Mouse (Mus musculus) adrenal gland (tissue): Measurements from ENCODE around the gene Ascl3.

Experiments used
- intact Hi-C: fragments of 180-260 bp; cut with DNase I; formaldehyde crosslinking; loops from one replicate; pipeline ENCODE4 v1.15.1; 2025
- long read RNA-seq, 2 experiments: library from polyadenylated mRNA; unstranded; transcript quantifications; one replicate each; pipeline ENCODE4 v2.0.0; 2020; ENCODE audit warnings: borderline replicate concordance in 1 of 2; ENCODE audit not compliant: insufficient replicate concordance in 1 of 2

Ascl3 gene
- long read RNA-seq, experiment 1: 0 reads
- long read RNA-seq, experiment 2: 0 reads

DNA sequence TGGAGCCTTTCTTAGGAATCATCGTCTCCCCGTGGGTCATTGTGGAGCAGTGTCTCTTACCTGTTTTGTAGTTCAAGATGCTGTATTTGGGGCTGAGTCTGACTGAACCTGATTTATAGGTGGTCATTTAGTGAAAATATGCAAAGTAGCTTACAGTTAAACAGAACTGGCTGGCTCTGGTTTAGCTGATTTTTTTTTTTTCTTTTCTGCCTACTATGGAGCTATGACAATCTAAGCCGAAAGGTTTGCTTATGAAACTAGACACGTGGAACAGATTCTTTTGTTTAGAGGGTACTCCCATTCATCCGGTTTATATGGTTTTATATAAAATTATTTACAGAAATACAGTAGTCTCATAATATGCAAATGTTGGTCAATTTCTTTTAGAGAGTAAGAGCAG is at the start of gene Ascl3:
TSS of gene Ascl3 (minus strand) at position 101 of the 400 bp plus-strand sequence.
- intact Hi-C loops: no loop called here

DNA sequence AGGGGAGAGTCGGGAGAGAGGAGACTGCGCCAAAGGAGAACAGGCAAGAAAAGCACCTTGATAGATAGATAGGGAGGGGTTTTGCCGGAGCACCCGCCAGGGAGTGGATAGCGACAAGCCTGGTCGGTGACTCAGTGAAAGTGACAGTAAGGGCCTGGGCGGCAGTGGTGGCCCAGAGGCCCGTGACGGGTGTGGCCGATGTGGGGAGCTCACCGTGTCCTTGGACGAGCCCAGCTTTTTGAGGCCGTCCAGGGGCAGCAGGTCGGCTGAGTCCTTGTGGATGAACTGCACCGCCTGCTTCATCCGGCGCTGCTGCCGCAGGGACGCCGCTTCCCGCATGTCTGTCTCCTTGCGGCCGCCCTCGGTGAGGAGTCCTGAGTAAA is 49.6 kb upstream of the Ascl3 start:
- intact Hi-C loops: no loop called here

DNA sequence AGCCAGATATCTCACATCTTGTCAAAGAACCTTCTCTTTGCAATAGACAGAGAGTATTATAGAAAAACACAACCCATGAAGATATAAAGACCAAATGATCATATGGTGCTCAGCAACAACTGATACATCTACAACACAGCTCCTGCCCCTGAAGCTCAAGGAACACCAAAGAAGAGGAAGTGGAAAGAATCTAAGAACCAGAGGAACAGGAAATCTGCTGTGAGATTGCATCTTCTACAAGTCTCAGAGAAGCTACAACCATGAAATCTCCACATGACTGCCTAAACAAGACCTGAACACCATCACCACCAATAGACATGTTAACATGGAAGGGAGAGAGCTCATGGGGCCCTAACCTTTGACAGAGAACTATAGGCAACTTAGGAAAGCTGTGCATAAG is 40.7 kb upstream of the Ascl3 start:
- intact Hi-C loops: no loop called here

DNA sequence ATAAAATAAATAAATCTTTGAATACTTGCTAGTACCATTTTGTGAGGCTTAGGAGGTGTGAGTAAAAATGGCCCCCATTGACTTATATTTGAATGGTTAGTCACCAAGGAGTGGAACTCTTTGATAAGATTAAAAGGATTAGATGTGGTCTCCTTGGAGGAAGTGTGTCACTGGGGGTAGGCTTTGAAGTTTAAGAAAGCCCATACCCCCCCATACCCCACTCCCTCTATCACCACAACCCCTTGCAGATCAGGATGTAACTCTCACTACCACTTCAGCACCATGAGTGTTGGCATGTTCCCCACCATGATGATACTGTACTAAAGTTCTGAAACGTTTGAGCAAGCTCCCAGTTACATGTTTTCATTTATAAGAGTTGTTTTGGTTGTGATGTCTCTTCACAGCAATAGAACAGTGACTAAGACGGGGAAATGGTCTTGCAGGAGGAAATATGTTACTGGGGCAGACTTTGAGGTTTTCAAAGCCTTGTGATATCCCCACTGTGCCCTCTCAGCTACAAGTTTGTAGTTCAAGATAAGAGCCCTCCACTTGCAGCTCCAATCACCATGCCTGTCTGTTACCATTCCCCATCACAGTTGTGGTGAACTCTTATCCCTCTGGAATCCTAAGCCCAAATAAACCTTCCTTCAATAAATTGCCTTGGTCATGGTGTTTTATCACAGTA is 37.3 kb upstream of the Ascl3 start:
- intact Hi-C loops: no loop called here

DNA sequence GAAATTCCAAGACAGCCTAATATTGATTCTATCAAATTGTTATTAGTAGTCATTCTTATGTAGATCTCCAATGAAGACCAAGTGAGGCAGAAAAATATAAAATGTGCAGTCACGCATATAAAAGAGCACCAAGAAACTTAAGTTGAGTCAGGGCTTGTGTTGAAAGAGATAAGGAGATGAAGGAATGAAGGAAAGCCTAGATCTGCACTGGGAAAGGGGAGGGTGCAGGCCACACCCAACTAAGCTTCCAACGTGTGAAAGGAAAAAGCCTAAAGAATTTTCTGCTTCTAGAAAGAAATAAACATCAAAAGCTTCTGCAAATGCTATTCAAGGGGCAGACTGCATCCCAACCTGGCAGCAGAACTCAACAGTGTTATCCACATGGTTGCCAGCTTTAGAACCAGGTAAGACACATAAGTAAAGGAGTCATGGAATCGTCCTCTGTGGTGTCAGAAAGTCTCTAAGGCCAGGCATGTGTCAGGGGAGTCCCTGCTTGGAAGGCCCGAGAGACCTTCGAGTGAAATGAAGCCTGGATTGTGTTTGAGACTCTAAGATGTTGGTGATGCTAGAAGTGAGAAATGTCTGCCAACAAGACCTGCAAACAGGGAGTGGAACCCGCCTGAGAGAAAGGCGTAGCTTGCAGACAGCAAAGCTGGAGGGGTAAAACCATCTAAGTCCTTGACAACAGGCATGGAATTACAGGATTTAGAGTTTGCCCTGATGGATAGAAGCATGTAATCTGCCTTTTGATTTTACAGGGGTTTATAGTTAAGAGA is 36.2 kb upstream of the Ascl3 start:
- intact Hi-C loops: no loop called here

DNA sequence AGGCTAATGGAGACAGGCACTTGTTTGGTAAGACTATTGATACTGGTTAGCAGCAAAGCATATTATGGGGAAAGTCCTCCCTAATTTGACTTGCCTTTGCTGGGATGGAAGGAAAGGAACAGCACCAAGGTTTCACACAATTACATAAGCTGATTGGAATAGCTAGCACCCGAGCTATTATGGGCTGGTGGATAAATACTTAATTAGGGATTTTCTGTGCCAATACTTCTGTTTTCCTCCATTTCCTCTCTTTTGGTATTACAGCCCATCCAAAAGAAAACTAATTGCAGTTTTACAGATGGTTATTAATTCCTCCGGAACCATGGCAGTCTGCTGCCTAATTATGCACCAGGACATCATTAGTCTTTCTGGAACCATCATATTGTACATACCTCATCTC is 32.5 kb upstream of the Ascl3 start:
- intact Hi-C loops: no loop called here

DNA sequence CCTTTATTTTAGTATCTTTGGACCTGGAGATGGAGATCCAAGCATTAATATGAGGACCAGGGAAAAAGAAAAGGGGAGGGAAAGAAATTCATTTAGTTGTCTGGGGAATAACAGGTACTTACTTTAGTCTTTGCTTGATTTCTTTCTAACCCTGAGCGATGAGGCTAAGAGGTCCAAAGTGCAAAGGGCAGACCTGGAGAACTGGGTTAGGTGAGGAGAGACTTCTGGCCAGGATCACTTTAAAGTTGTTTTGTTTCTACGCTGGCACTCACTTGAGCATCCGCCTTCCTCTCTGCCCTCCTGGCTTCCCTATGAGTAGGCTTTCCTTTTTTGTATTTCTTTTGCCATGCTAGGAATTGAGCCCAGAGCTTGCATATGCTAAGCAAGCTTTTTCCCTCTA is 24.8 kb upstream of the Ascl3 start:
- intact Hi-C loops: no loop called here

DNA sequence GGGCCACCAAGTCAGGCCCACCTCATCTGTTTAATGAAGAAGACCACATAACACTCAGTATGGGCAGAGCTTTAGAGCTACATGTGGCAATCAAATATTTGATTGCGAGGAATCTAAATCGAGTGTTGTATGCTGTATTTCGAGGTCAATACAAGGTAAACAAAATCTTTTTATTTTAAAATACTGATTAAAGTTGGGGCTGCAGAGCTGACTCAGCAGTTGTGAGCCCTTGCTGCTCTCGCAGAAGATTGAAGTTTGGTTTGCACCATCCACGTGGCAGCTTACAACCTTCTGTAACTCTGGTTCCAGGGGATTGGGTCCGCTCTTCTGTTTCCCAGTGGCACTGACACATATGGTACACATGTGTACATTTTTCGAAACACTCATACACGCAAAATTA is 22.5 kb upstream of the Ascl3 start:
- intact Hi-C loops: no loop called here

DNA sequence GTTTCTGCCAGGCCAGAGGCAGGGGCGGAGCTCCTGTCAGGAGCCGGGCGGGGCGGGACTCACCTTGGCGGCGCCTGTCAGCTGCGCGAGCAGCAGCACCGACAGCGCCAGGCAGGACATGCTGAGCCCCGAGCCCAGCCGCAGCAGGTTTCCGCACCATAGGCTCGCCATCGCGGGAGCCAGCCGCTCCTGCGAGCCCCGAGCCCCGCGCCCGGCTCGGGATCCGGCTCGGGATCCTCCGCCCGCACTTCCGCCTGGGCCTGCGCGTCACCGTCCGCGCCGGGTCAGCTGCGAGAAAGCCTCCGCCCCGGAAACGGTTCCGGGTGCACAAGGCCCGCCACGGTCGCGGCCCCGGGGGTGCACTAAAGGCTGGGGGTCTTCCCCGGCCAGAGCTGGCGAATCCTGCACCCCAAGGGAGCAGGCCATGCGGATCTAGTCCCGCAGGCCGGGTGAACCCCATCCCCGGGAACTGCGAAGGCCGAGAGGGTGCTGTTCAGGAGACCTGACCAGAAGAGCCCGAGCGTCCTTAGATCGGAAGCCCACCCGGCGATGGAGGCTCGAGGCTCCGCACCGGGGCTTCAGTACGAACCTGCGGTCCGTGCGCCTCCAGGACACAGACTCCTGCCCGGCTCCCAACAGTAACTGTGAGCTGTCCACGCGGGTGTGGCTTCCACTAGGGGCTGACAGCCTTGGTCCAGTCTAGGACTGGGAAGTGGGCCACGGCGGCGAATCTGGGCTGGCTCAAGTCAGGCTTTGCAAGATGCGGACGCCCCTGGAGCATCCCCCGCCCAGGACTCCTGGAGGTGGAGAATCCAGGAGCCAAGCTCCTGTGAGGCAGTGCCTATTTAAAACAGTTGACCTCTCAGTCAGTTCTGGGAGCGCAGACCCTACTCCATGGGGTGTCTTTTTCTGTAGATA is 20.7 kb upstream of the Ascl3 start, which contains the start of gene Tmem9b:
TSS of gene Tmem9b (minus strand) at position 868 of the 918 bp plus-strand sequence.
- intact Hi-C loops: no loop called here

DNA sequence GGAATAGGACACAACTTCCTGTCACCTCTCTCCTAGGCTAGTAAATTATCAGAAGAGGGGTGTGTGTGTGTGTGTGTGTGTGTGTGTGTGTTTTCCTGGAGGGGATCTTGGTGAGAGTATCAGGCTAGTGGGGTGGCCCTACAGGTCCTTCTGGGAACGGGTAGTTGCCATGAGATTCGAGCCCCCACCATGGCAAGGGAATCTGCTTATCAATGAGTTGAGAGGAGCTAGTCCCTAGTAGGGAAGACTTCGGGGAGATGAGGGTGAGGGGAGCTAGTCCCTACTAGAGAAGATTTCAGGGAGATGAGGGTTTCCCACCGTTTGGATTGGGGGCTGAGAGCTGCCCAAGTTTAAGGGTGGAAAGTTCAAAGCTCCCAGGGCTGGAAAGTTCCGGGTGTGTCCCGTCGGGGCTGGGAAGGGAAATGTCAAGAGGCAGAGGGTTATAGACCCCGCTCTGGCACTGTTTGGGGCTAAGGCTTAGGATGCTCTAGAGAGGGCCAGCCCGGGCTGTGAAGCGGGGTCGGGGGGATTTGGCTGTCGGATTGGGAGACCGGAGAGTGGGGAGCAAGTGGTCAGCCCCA is 20.0 kb upstream of the Ascl3 start:
- intact Hi-C loops: no loop called here

DNA sequence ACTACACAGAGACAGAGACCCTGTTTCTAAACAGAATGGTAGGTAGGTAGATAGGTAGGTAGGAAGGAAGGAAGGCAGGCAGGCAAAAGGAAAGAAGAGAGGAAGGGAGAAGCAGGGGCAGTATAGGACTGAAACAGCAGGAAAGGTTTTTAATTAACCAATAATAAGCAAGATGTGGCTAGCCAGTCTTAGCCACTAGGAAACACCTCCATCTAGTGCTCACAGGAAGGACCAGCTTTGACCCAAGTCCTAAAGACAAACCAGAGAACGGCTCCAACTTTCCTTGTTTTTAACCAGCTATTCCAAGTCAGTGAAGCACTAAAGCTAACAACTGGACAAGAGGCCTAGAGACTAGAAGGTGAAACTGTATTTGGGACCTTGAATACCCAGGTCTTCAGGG is 16.2 kb upstream of the Ascl3 start:
- intact Hi-C loops: no loop called here

DNA sequence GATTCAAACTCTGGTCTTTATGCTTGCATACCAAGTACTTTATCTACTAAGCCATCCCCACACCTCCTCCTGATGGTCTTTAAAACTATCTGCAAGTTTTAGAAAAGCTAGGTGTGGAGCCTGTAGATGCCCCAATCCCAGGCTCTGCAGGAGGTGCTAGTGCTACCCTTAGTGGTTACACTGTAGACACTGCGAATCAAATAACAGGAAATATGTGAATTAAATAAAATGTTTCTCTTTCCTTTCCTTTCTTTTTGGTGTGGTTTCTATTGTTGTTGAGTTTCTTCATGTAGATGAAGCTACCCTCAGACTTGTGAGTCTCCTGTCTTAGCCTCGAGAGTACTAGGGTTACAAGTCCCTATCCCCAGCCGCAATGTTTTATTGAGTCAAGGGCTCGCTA is 10.2 kb upstream of the Ascl3 start:
- intact Hi-C loops: no loop called here

DNA sequence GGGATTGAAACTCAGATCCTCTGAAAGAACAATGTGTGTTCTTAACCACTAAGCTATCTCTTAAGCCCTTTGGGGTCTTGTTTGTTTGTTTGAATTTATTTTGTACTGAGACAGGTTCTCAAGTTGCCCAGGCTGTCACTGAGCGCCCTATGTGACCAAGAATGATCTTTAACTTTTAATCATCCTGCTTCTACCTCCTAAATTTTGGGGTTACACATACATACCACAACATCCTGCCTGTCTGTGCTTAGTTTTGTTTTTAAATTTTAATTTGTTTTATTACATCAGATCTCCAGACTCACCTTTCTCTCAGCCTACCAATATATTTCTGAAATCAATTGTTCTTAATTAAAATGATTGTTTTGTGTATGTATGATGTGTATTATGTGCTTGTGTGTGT is 9.5 kb upstream of the Ascl3 start:
- intact Hi-C loops: no loop called here

DNA sequence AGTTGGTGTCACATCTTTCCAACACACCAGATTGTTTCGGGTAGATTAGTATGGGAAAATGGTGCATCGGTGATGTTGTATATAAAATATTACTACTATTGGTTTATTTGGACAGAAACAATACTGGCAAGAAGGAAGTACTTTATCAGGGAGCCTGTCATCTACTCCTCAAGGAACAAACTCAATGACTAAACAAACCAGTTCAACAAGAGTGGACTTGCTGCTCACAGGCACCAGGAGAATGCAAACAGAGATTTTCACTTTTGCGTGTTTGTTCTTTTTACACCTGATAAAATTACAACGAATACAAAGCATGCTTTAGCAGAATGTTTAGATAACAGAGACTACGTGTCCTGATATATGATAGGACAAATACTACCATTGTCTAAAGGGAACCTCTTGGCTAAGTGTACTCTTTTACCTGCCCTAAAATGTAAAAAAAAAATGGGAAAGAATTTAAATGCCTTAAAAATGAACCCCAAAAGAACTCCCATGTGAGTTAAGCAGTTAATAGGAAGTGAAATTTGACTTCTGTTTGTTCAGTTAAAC is 8.4 kb upstream of the Ascl3 start:
- intact Hi-C loops: no loop called here

DNA sequence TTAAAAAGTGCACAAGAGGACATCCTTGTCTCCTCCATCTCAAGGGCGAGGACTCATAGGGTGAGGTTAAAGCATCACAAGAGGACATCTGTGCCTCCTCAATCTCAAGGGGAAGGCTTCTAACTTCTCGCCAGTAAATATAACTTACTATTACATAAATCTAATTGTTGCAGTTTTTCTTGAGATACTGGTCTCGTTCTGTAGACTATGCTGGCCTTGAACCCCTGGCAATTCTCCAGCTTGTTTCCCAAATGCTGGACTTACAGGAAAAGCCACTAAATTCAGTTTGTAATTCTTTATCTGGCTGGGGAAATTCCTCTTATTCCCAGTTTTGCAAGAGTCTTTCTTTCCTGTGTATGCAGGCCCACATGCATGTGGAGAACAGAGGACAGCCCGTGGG is 3.3 kb upstream of the Ascl3 start:
- intact Hi-C loops: no loop called here

DNA sequence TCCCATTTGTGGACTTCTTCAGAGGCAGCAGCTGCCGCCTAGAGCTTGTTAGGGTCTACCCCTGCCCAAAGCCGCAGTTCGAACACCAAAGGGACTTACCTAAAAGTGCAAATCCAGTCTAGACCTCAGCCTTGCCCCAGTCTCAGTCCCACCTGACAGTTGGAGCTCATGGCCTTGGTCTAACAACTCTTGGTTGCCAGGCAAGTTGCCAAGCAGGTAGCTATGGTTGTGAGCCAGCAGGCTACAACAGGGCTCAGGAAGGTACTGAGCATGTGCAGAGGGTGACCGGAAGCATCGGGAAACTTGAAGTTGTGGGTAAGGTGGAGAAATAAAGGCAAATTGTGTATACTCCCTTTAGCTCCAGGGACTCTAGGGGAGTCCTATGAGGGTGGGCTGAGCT is 7.8 kb downstream of the Ascl3 start, which contains the start of gene BC051019:
TSS of gene BC051019 (minus strand) at position 154 of the 400 bp plus-strand sequence.
- intact Hi-C loops: no loop called here

DNA sequence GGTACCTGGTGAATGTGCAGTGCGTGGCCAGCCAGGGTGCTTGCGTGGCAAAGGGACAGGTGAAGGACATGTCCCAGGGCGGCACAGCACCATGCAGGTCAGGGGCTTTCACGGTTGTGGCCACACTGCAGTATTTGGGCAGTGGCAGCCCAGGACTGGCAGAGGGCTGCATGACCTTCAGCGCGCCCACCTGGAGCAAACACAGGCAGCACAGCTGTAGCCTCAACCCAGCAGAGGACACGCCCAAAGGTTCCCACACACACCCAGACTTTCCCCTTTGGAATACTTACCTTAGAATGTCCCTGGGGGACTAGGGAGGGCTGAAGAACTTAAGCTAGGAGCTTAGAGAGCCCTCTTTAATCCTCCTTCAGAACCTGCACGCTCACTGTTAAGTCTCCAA is 8.4 kb downstream of the Ascl3 start:
- intact Hi-C loops: no loop called here

DNA sequence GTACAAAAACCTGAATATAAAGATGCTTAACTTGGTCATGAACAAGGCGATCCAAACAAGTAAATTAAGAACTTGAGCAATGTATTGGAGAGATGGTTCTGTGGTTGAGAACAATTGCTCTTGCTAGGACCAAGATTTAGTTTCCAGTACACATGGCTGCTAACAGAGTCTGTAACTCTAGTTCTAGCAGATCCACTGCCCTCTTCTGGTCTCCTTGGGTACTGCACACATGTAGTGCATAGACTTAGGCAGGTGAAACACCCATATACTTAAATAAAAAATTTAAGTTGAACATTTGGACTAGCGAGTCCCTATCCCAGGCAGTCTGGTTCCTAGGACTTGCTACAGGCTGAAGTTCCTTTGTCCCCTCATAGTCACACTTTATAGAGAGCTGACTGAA is 8.9 kb downstream of the Ascl3 start:
- intact Hi-C loops: no loop called here

DNA sequence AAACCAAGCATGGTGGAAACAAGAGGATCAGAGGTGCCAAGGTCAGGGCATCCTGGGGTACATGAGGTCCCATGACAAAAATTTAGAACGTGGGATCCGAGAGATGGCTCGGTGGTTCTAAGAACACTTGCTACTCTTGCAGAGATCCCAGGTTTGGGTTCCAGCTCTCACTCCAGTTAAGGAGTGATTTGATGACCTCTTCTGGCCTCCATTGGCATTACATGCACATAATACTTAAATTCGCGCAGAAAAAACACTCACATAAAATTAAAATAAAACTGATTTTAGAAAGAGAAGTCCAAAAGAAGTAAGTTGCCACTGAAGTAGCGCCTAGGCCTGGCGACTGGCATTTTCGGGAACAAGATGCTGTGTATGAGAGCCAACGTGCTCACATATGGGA is 12.2 kb downstream of the Ascl3 start:
- intact Hi-C loops: loop anchor here (2.0 kb wide), 1 partner anchor 190 kb away; no protein-coding TSS in a partner anchor

DNA sequence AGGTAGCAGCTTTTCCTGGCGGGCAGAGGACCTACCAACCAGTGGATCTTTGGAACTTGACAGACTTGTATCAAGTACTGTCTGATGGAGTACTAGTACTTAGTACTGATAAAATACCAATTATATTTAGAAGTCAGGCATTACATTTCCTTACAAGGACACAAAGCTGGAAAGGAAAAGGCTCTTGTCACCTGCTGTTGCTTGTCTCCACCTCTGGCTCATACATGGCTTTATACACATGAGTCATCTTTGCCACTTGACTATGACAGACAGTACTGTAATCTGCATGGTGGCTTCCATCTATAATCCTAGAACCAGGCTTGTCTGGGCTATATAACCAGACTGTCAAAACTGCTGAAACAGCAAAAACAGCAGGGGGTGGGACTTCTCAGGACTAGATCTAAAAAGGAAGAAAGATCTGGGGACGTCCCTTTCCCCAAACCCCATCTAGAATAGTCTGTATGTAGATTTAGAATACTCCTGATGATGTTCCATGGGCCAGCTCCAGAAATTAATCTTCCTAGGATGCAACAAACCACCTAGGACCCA is 18.0 kb downstream of the Ascl3 start:
- intact Hi-C loops: no loop called here

DNA sequence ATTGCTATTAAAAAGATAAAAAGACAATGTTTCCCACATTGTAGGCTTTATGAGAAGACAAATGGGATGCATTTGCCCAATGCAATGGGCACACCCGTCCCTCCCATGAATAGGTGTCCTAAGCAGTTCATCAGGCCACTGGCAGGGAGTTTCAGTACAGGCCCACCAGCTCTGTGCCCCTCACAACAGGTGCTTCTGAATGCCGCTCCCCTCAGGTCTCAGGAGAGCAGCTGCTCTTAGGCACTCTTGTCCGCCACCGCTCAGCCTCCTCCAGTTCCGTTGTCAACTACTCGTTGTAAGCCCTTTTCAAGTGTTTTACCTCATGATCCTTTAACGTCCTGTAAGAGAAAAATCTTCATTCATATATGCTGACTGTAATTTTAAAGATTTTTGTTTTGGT is 19.3 kb downstream of the Ascl3 start:
- intact Hi-C loops: no loop called here
